In the genomic region with DNA sequence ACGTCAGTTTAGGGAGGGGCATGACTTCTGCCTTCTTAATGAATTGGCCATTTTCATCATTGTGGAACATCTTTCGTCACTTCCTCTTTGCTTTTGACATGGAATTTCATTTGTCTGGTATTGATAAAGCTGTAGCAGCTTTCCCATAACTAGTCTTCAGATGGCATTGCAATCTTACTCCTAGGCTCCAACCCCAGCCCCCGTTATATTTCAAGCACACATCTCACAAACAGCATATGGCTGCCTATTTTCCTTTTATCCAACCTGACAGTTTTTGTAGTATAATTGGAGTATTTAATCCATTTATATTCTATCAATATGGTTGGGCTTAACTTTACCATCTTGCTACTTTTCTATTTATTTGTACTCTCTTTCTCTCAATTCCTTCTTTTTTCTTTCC, we compare ENCODE assay signal across 19 mouse cellular contexts.
DNase-seq lines count a peak whose midpoint lies in the region; ATAC-seq and TF ChIP-seq lines count a peak whose summit lies in the region.
"Had no signal": no experiment of that assay in that cellular context is flagged by ENCODE, and none has a peak within 500 bp of the region (broad histone marks: within the 10 kb centered on the region; RNA-seq: fewer than 3 reads in every experiment).

No protein-coding gene starts in this region.

- H3K27me3 ChIP-seq in midbrain, embryonic 11.5 days (ENCODE audit: control insufficient read depth, insufficient read depth, low read length), result no peaks in the 10 kb centered on the region
- no peaks in the 10 kb centered on the region for H3K27me3 ChIP-seq in midbrain, postnatal 0 days (ENCODE audit: insufficient read depth, low read length)
- H3K27me3 ChIP-seq: embryonic facial prominence, embryonic 12.5 days; forebrain, embryonic 15.5 days had no signal

- H3K4me1 ChIP-seq in midbrain, embryonic 11.5 days (ENCODE audit: control insufficient read depth, insufficient read depth, low read length), result no peaks in the 10 kb centered on the region
- no peaks in the 10 kb centered on the region for H3K4me1 ChIP-seq in midbrain, postnatal 0 days (ENCODE audit: insufficient read depth, low read length)
- H3K4me1 ChIP-seq: embryonic facial prominence, embryonic 10.5 days; embryonic facial prominence, embryonic 12.5 days had no signal

- no peak overlapping the region for H3K9ac ChIP-seq in midbrain, embryonic 11.5 days (ENCODE audit: low read length)
- no peak overlapping the region for H3K9ac ChIP-seq in midbrain, postnatal 0 days (replicated peaks; ENCODE audit: low read length, poor library complexity, severe bottlenecking)
- H3K9ac ChIP-seq: embryonic facial prominence, embryonic 12.5 days; forebrain, embryonic 15.5 days; forebrain, postnatal 0 days had no signal

- DNase-seq in heart, adult 11 months, result peak; percentile 45
- DNase-seq in heart, adult 8-10 months (ENCODE audit: low spot score), result no peak
- peak; percentile 28 to 62 for DNase-seq in layer of hippocampus, adult 2 months (ENCODE audit: low spot score in 2 of 2)
- no peak for DNase-seq in layer of hippocampus, adult 11-12 months (ENCODE audit: low spot score)
- DNase-seq in midbrain, embryonic 11.5 days (ENCODE audit: low spot score, missing footprints), result peak; percentile 12
- no peak for DNase-seq in midbrain, postnatal 0 days (ENCODE audit: low spot score)
- no peak for DNase-seq in cerebellum, adult 18-20 months
- DNase-seq: adrenal gland, adult 2 months; adrenal gland, postnatal 10 days; adrenal gland, postnatal 25 days; cerebellum, adult 11 months; cerebellum, adult 2 months; cerebellum, adult 9-10 months; cerebellum, postnatal 10 days; cerebellum, postnatal 25 days; forebrain, postnatal 0 days had no signal

- no peaks in the 10 kb centered on the region for H3K36me3 ChIP-seq in midbrain, embryonic 11.5 days (ENCODE audit: control insufficient read depth, insufficient read depth, low read length)
- no peaks in the 10 kb centered on the region for H3K36me3 ChIP-seq in midbrain, postnatal 0 days (ENCODE audit: insufficient read depth, low read length)
- H3K36me3 ChIP-seq: embryonic facial prominence, embryonic 10.5 days; embryonic facial prominence, embryonic 12.5 days; forebrain, embryonic 15.5 days had no signal

- no peak for TF ChIP-seq CTCF in layer of hippocampus, adult 2 months (conservative IDR thresholded peaks at IDR 0.05)
- TF ChIP-seq CTCF in midbrain, postnatal 0 days (IDR thresholded peaks at IDR 0.05), result no peak

- no peak for ATAC-seq in midbrain, embryonic 11.5 days (ENCODE audit: low FRiP score)
- ATAC-seq in midbrain, postnatal 0 days (ENCODE audit: low FRiP score), result no peak
- ATAC-seq: forebrain, embryonic 15.5 days; forebrain, postnatal 0 days had no signal

- no peak overlapping the region for H3K4me2 ChIP-seq in midbrain, embryonic 11.5 days
- no peak overlapping the region for H3K4me2 ChIP-seq in midbrain, postnatal 0 days (ENCODE audit: low read depth, low read length, poor library complexity, severe bottlenecking)
- H3K4me2 ChIP-seq: embryonic facial prominence, embryonic 12.5 days; forebrain, embryonic 15.5 days had no signal

- no peaks in the 10 kb centered on the region for H3K9me3 ChIP-seq in midbrain, embryonic 11.5 days (ENCODE audit: control insufficient read depth, low read length)
- no peaks in the 10 kb centered on the region for H3K9me3 ChIP-seq in midbrain, postnatal 0 days (ENCODE audit: low read length)
- H3K9me3 ChIP-seq: embryonic facial prominence, embryonic 10.5 days; embryonic facial prominence, embryonic 12.5 days; forebrain, embryonic 15.5 days had no signal

- 94% methylated on average over 3 of the region's 3 CpGs for WGBS in midbrain, embryonic 11.5 days
- 88% methylated on average over 3 of the region's 3 CpGs for WGBS in midbrain, postnatal 0 days

- no peak overlapping the region for H3K4me3 ChIP-seq in layer of hippocampus, adult 2 months
- H3K4me3 ChIP-seq in midbrain, embryonic 11.5 days (ENCODE audit: low read depth, low read length), result no peak overlapping the region
- H3K4me3 ChIP-seq in midbrain, postnatal 0 days (ENCODE audit: low read depth, low read length), result no peak overlapping the region
- H3K4me3 ChIP-seq: embryonic facial prominence, embryonic 10.5 days; embryonic facial prominence, embryonic 12.5 days; forebrain, embryonic 15.5 days had no signal

- no peak overlapping the region for H3K27ac ChIP-seq in layer of hippocampus, adult 2 months
- H3K27ac ChIP-seq in midbrain, embryonic 11.5 days (ENCODE audit: low read depth, low read length), result no peak overlapping the region
- no peak overlapping the region for H3K27ac ChIP-seq in midbrain, postnatal 0 days (ENCODE audit: low read depth, low read length)
- H3K27ac ChIP-seq: embryonic facial prominence, embryonic 10.5 days; embryonic facial prominence, embryonic 12.5 days; forebrain, embryonic 15.5 days had no signal

Comparison
In these comparisons a context has a peak if more than half of its experiments do, and no peak if none do; other contexts are left out.
1. DNase-seq: peak in heart, adult 11 months (single experiment), layer of hippocampus, adult 2 months (2 of 2) and midbrain, embryonic 11.5 days (single experiment); none in heart, adult 8-10 months (single experiment), layer of hippocampus, adult 11-12 months (single experiment), midbrain, postnatal 0 days (single experiment) and cerebellum, adult 18-20 months (0 of 2).